Mouse (Mus musculus) neural tube, postnatal 0 days (tissue): ENCODE data around the gene Dram1. TPM values are rescaled to one million over a fixed set of nuclear protein-coding genes. Genes with fewer than 3 reads are reported as not detected.

ENCODE experiments used
- polyA plus RNA-seq: library from polyadenylated mRNA; unstranded; fragments of >200 nt; fragmentation: Nextera tagmentation; extraction: Ambion mirVana; gene quantifications from 2 replicates; pipeline ENCODE4 v1.2.1, GENCODE M21; 2015

The Dram1 gene
- polyA plus RNA-seq = 0.75 and 0.85 TPM in 2 replicates

GRCm38 (mm10) chr10:88379013-88379885 lies at the start of gene Dram1, which contains the start of gene Gnptab:
TSS of gene Dram1 (minus strand) at chr10:88379080.
TSS of gene Gnptab (plus strand) at chr10:88379132.

Other genes with a start within 250 kb of the Dram1 start
- 0.84 and 1.3 TPM in 2 replicates for gene Parpbp, start 232.1 kb downstream of the Dram1 start, polyA plus RNA-seq
- gene Nup37, start 232.1 kb downstream of the Dram1 start, polyA plus RNA-seq = 16.9 and 20.5 TPM in 2 replicates
- gene Washc3, start 178.0 kb downstream of the Dram1 start, polyA plus RNA-seq = 47.4 and 48.2 TPM in 2 replicates
- gene Gnptab, start 52 bp upstream of the Dram1 start, polyA plus RNA-seq = 19.8 and 20.7 TPM in 2 replicates
- gene Sycp3, start 80.5 kb upstream of the Dram1 start, polyA plus RNA-seq = 0.61 TPM in 1 of 2 replicates, not detected in the other
- 49.5 and 60.9 TPM in 2 replicates for gene Chpt1, start 125.0 kb upstream of the Dram1 start, polyA plus RNA-seq
- gene Mybpc1, start 226.1 kb upstream of the Dram1 start, polyA plus RNA-seq = 2.8 and 3.9 TPM in 2 replicates